Mouse (Mus musculus): Measurements from ENCODE around the gene Mptx2.
"Not testable (repeated sequence)": the region's sequence is repeated elsewhere in the genome, so short reads cannot be mapped to it uniquely, and the experiment has no call there.

Gene Mptx2

GRCm38 (mm10) chr1:173277677-173278076 is at the start of gene Mptx2:
Mptx2 (minus strand) TSS chr1:173277777.
- DNase-seq (ENCODE audit: extremely low read depth, low read depth, low spot score), result no peak

DNA sequence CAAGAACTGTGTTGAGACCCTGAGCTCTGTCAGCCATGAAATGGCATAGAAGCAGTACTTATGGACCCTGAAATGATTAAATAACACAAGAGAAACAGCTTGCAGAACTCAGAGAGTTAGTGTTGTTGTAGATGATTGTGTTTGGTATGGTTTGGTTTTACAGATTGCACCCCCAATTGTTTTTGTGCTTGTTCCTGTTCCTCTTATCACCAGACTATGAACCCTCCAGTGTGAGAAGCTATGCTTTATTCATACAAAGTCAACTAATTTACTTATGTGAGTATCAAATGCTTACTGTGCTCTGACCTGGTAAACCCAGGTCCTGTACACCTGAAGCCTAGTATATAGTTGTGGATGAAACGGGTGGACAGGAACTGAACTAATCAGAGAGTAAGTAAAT is 49.0 kb upstream of the Mptx2 start:
- no peak for DNase-seq (ENCODE audit: extremely low read depth, low read depth, low spot score)

DNA sequence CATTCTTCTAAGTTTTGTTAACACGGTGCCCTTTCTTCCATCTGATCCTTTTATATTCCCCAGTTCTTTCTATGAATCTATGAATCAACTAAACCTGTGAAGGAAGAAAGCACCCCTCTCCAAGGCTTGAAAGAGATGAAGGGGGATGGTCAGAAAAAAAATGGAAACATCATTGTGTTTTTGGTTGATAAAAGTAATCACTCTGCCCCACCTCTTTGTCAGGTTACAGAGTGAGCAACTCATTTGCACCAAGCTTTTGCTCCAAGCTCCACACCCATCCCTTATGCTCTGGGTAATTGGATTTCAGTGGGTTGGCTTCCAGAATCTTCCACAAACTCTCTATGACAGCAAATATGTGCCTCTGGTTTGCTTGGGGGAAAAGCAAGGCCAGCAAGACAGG is 47.8 kb upstream of the Mptx2 start:
- DNase-seq (ENCODE audit: extremely low read depth, low read depth, low spot score), result no peak

DNA sequence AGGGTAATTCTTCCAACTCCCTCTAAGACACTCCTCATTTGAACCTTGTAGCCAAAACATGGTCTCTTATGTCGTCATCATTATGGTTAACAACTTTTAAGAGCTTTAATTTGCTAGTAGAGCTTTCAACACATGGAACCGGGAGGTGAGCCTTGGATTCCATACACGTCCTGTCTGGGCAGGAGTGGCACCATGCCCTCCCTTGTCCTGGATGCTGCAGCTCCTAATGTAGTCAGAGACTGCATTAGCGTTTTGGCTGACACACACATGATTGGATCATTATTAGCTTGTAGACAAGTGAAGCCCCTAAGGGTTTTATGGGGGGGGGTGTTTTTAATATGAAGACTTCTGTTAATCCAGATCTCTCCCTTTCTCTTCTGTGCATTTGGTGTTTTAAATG is 47.4 kb upstream of the Mptx2 start:
- no peak for DNase-seq (ENCODE audit: extremely low read depth, low read depth, low spot score)

- no peak for DNase-seq (ENCODE audit: extremely low read depth, low read depth, low spot score)
Observed at GRCm38 (mm10) chr1:173323839-173324585, 46.4 kb upstream of the Mptx2 start.

DNA sequence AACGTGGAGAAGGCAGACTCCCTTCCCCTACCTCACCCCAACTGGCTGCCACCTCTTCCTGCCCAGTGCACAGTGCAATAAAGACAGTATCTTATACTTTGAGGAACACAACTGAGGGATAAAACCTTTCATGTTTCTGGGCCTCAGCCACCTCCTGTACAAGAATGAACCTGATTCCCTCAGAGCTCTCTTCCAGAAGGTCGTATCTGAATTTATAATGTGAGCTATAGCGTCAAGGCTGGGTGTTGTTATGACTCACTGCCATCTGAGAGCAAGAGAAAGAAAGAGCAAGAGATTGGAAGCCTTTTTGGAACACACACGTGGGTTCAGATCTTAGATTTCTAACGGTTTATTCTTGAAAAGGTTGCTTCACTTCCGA is 44.7 kb upstream of the Mptx2 start:
- DNase-seq (ENCODE audit: extremely low read depth, low read depth, low spot score), result no peak

GRCm38 (mm10) chr1:173321593-173322248 is 44.1 kb upstream of the Mptx2 start:
- no peak for DNase-seq (ENCODE audit: extremely low read depth, low read depth, low spot score)

DNA sequence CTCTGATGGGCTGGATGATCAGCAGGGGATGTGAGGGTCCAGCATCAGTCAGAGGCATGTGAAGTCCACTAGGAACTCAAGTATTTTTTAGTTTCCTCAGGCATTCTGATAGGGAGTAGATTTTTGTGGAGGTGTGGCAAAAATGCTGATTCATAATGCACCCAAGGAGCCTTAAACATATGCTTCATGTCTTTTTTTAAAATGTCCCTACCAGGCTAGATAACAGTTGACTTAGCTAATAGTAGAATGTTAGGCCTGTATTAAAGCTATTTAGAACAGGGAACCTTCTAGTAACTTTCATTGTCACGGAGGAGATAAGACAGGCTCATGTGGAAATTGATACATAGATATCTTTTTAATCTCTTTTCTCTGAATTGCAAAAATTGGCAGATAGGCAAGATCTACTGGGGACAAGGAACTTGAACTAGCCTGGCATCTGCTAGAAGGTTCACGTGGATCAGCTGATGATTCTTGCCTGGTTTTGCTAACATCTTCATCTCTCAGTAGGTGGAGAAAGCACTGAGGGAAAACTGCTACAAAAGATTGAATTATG is 40.4 kb upstream of the Mptx2 start:
- no peak for DNase-seq (ENCODE audit: extremely low read depth, low read depth, low spot score)

- no peak for DNase-seq (ENCODE audit: extremely low read depth, low read depth, low spot score)
Observed at GRCm38 (mm10) chr1:173315725-173316124, 38.1 kb upstream of the Mptx2 start.

DNA sequence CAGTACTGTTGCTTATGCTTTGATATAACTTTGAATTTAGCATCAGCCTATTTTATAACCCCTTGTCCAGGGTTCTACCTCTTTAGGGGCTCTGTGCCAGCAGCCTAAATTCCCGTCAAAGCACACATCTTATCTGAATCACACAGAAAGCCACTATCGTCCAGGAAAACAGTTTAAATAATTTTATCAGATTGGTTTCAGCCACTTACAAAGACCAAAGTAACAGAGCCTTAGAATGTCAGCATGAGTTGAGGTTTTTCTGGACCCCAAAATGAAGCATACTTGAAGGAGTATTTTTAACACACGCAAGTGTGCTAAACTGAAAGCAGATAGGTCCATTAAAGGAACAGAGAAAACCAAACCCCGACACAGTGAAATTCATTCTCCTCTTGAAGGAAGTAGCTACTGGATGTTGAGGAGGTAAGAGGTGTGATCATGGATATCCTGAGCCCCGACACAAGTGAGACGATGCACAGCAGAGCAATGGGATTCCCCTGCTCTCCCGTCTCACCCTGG is 36.0 kb upstream of the Mptx2 start:
- not testable (repeated sequence) for DNase-seq (ENCODE audit: extremely low read depth, low read depth, low spot score)

- DNase-seq (ENCODE audit: extremely low read depth, low read depth, low spot score), result not testable (repeated sequence)
Observed at GRCm38 (mm10) chr1:173302795-173303194, 25.2 kb upstream of the Mptx2 start.

DNA sequence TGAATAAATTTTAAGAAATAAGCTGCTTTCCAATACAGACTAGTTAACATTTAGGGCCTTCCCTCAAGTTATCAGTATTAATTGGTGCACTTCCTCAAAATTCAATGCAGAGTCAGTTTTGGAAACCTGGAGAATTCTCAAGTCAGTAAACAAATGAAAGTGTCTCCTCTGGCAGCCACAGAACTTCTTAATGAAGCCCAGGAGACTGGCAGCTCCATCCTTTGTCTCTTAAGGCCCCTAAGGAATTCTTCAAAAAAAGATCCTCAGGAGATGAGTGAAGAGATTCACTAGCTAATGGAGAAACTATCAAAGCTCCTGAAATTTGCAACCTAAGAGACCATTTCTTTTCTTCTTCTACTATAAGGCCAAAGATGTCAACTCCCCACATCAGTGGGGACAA is 11.9 kb downstream of the Mptx2 start, which contains the start of gene Olfr418:
Gene Olfr418, plus strand, starts transcription at position 301 of the 400 bp plus-strand sequence.
- DNase-seq (ENCODE audit: extremely low read depth, low read depth, low spot score), result no peak

DNA sequence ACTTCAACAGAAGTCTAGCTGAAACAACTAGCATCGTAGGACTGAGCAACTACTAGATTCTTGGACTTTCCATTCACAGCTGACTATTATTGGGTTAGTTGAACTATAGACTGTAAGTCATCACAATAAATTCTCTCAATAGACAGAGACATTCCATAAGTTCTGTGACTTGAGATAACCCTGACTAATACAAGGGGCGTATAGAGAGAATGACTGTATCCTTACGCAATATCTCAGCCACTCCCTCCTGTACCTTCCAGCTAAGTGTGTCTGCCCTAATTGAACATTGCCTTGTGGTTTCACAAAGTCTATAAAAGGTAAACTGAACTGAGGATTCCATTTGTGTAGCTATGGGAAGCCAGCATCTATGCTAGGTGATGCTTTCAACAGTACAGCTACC is 27.7 kb downstream of the Mptx2 start:
- DNase-seq (ENCODE audit: extremely low read depth, low read depth, low spot score), result no peak

DNA sequence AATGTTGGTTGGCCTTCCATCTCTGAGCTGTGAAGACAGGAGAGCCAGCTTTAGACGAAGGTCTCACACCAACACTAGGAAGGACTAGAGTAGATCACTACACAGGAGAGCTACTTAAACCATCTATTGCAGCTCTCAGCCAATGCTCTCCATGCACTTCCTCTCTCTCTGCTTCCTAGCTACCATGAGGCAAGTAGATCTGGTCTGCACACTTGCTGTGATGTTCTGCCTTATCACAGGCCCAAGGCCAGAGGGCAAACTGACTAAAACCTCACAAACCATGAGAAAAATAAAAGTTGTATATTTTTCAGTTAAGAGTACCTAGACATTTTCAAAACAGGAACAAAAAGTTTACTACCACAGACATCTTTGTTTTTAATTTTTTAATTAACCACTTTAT is 40.6 kb downstream of the Mptx2 start:
- not testable (repeated sequence) for DNase-seq (ENCODE audit: extremely low read depth, low read depth, low spot score)

GRCm38 (mm10) chr1:173227081-173227480 is 50.5 kb downstream of the Mptx2 start, which contains the start of gene Fcer1a:
Fcer1a (minus strand) TSS chr1:173227214.
- DNase-seq (ENCODE audit: extremely low read depth, low read depth, low spot score), result no peak

All from fat pad, adult 2 months (tissue).